Mouse (Mus musculus): Measurements from ENCODE around the gene Ppp1r2. TPM values are rescaled to one million over a fixed set of nuclear protein-coding genes. Genes with fewer than 3 reads are reported as not detected.

The Ppp1r2 gene
- total and polyA plus RNA-seq, 2 experiments from 2014 or later = 59.6 to 104 TPM

GRCm38 (mm10) chr16:31205726-31206125 is 69.4 kb downstream of the Ppp1r2 start:
- Histone ChIP-seq H3K9ac (replicated peaks; ENCODE audit: low read length) (no peak overlapping the region), H3K4me2 (ENCODE audit: low read depth, low read length) (no peak overlapping the region), H3K36me3 (ENCODE audit: insufficient read depth, low read length) (no peaks in the 10 kb centered on the region), H3K4me1 (ENCODE audit: insufficient read depth, low read length) (no peaks in the 10 kb centered on the region), H3K4me3 (ENCODE audit: low read length) (no peak overlapping the region), H3K9me3 (ENCODE audit: low read length) (no peaks in the 10 kb centered on the region), H3K27me3 (ENCODE audit: insufficient read depth, low read length) (no peaks in the 10 kb centered on the region), H3K27ac (no peak overlapping the region)
- no peak for TF ChIP-seq CTCF (IDR thresholded peaks at IDR 0.05; ENCODE audit: low read depth)
- DNase-seq (ENCODE audit: low spot score) (no peak), ATAC-seq (no peak)
- WGBS = 92% methylated on average over 5 of the region's 7 CpGs

GRCm38 (mm10) chr16:31205187-31205586 is 69.9 kb downstream of the Ppp1r2 start:
- H3K9ac ChIP-seq (replicated peaks; ENCODE audit: low read length) = no peak overlapping the region
- H3K36me3 ChIP-seq (ENCODE audit: insufficient read depth, low read length) = no peaks in the 10 kb centered on the region
- H3K4me2 ChIP-seq (ENCODE audit: low read depth, low read length) = no peak overlapping the region
- no peaks in the 10 kb centered on the region for H3K27me3 ChIP-seq (ENCODE audit: insufficient read depth, low read length)
- no peaks in the 10 kb centered on the region for H3K9me3 ChIP-seq (ENCODE audit: low read length)
- no peaks in the 10 kb centered on the region for H3K4me1 ChIP-seq (ENCODE audit: insufficient read depth, low read length)
- TF ChIP-seq CTCF (IDR thresholded peaks at IDR 0.05; ENCODE audit: low read depth) = no peak
- H3K4me3 ChIP-seq (ENCODE audit: low read length) = no peak overlapping the region
- 90% methylated on average over 8 of the region's 8 CpGs for WGBS
- H3K27ac ChIP-seq = no peak overlapping the region
- no peak for ATAC-seq
- DNase-seq (ENCODE audit: low spot score) = no peak

GRCm38 (mm10) chr16:31204216-31204615 is 70.9 kb downstream of the Ppp1r2 start:
- Histone ChIP-seq H3K9me3 (ENCODE audit: low read length) (no peaks in the 10 kb centered on the region), H3K36me3 (ENCODE audit: insufficient read depth, low read length) (no peaks in the 10 kb centered on the region), H3K27me3 (ENCODE audit: insufficient read depth, low read length) (no peaks in the 10 kb centered on the region), H3K4me1 (ENCODE audit: insufficient read depth, low read length) (peaks cover 4% of the 10 kb centered on the region), H3K9ac (replicated peaks; ENCODE audit: low read length) (no peak overlapping the region), H3K27ac (no peak overlapping the region), H3K4me2 (ENCODE audit: low read depth, low read length) (no peak overlapping the region), H3K4me3 (ENCODE audit: low read length) (no peak overlapping the region)
- DNase-seq (ENCODE audit: low spot score) = no peak
- TF ChIP-seq CTCF (IDR thresholded peaks at IDR 0.05; ENCODE audit: low read depth) = no peak
- no peak for ATAC-seq
- 67% methylated on average over 1 of the region's 1 CpGs for WGBS

DNA sequence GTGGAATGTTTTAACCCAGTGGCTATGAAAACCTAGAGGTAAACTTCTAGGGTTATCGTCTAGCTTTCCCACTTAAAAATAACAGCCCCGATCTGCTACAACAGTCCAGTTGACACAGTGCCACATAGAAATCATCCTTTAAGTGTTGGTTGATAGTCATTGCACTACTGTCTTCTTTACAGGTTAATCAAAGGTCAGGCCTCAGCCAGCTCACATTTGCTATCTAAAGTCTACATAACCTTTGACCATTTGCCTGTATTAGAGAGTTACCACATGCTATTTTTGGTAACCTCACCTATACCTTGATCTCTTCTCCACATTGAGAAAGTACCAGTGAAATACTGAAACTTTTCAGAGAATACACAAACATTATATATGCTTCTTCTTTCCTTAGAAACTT is 73.4 kb downstream of the Ppp1r2 start:
- DNase-seq (ENCODE audit: low spot score) = no peak
- Histone ChIP-seq H3K4me2 (ENCODE audit: low read depth, low read length) (peak overlapping the region; percentile 70), H3K36me3 (ENCODE audit: insufficient read depth, low read length) (no peaks in the 10 kb centered on the region), H3K9me3 (ENCODE audit: low read length) (no peaks in the 10 kb centered on the region), H3K27me3 (ENCODE audit: insufficient read depth, low read length) (no peaks in the 10 kb centered on the region), H3K27ac (peak overlapping the region; percentile 97), H3K4me3 (ENCODE audit: low read length) (no peak overlapping the region), H3K9ac (replicated peaks; ENCODE audit: low read length) (no peak overlapping the region), H3K4me1 (ENCODE audit: insufficient read depth, low read length) (peaks cover 4% of the 10 kb centered on the region)
- no peak for TF ChIP-seq CTCF (IDR thresholded peaks at IDR 0.05; ENCODE audit: low read depth)
- no peak for ATAC-seq
- 80% methylated on average over 2 of the region's 2 CpGs for WGBS

Small RNAs within 50 kb of the gene (microRNA-seq; reads per million reads assigned to microRNA genes)
- gene Gm27415 = 0 reads per million in 2 experiments

Other genes starting within 250 kb of the Ppp1r2 start
- 32.8 and 42.4 TPM in 2 replicates for gene Xxylt1, start 193.8 kb downstream of the Ppp1r2 start, total RNA-seq (2014; rRNA removed)
- 18.4 and 21.0 TPM in 2 replicates for gene Xxylt1, start 193.8 kb downstream of the Ppp1r2 start, polyA plus RNA-seq (2015; fragmentation: Nextera tagmentation; extraction: Ambion mirVana)
- gene Acap2, start 74.0 kb downstream of the Ppp1r2 start, total RNA-seq (2014; rRNA removed) = 22.3 and 23.4 TPM in 2 replicates
- gene Acap2, start 74.0 kb downstream of the Ppp1r2 start, polyA plus RNA-seq (2015; fragmentation: Nextera tagmentation; extraction: Ambion mirVana) = 11.9 and 12.3 TPM in 2 replicates
- 48.1 and 68.5 TPM in 2 replicates for gene Apod, start 39.5 kb upstream of the Ppp1r2 start, total RNA-seq (2014; rRNA removed)
- gene Apod, start 39.5 kb upstream of the Ppp1r2 start, polyA plus RNA-seq (2015; fragmentation: Nextera tagmentation; extraction: Ambion mirVana) = 293 and 295 TPM in 2 replicates
- gene Bdh1, start 147.0 kb upstream of the Ppp1r2 start, total RNA-seq (2014; rRNA removed) = 102 and 108 TPM in 2 replicates
- 134 and 137 TPM in 2 replicates for gene Bdh1, start 147.0 kb upstream of the Ppp1r2 start, polyA plus RNA-seq (2015; fragmentation: Nextera tagmentation; extraction: Ambion mirVana)